Mouse (Mus musculus): ENCODE results near the gene Gipc3.

DNA sequence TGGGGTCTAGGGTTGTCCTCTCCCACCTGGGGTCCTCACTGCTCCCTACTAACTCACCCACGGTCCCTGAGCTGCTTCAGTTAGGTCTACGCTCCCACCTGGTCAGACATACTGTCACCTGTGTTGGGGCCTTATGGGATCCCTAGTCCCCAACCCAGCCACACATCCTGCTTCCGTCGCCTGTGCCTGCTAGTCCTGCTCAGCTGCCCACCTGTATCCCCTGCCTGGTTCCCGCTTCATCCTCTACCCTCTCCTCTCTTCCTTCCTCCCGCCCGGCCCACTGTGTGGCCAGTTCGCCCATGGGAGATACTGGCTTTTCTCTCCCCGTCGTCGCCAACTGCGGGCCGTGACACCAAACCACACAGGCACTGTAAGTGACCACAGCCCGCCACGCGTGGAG is 27.5 kb downstream of the Gipc3 start:
- TF ChIP-seq POLR2A (IDR thresholded peaks at IDR 0.05; ENCODE audit: extremely low read depth, insufficient read depth, low read length) (no peak), CTCF (IDR thresholded peaks at IDR 0.05; ENCODE audit: low read depth, low read length) (no peak)

Measured in liver, adult 2 months (tissue).